Mouse (Mus musculus): ENCODE measurements around the gene Itga8.
A peak's percentile ranks its signal among the peaks of the same experiment; 100 is the strongest.

Gene Itga8

GRCm38 (mm10) chr2:12198214-12198613 lies 103.5 kb downstream of the Itga8 start:
- DNase-seq (ENCODE audit: low spot score), result no peak

GRCm38 (mm10) chr2:12197711-12198110 lies 104.0 kb downstream of the Itga8 start:
- no peak for DNase-seq (ENCODE audit: low spot score)

GRCm38 (mm10) chr2:12189026-12189425 lies 112.7 kb downstream of the Itga8 start:
- peak; percentile 48 for DNase-seq (ENCODE audit: low spot score)

GRCm38 (mm10) chr2:12187646-12188045 lies 114.1 kb downstream of the Itga8 start:
- DNase-seq (ENCODE audit: low spot score), result no peak

GRCm38 (mm10) chr2:12182402-12182948 lies 119.2 kb downstream of the Itga8 start:
- DNase-seq (ENCODE audit: low spot score), result peak; percentile 44

GRCm38 (mm10) chr2:12180635-12181034 lies 121.1 kb downstream of the Itga8 start:
- DNase-seq (ENCODE audit: low spot score), result no peak

GRCm38 (mm10) chr2:12174722-12175427 lies 126.8 kb downstream of the Itga8 start:
- DNase-seq (ENCODE audit: low spot score), result no peak

- no peak for DNase-seq (ENCODE audit: low spot score)
These were observed 131.5 kb downstream of the Itga8 start for GRCm38 (mm10) chr2:12170221-12170620.

GRCm38 (mm10) chr2:12160486-12160885 lies 141.2 kb downstream of the Itga8 start:
- DNase-seq (ENCODE audit: low spot score), result peak; percentile 50

GRCm38 (mm10) chr2:12157001-12157400 lies 144.7 kb downstream of the Itga8 start:
- no peak for DNase-seq (ENCODE audit: low spot score)

GRCm38 (mm10) chr2:12156401-12156800 lies 145.3 kb downstream of the Itga8 start:
- DNase-seq (ENCODE audit: low spot score), result peak; percentile 77

- no peak for DNase-seq (ENCODE audit: low spot score)
These were observed 147.0 kb downstream of the Itga8 start for GRCm38 (mm10) chr2:12154676-12155075.

- DNase-seq (ENCODE audit: low spot score), result no peak
These were observed 148.2 kb downstream of the Itga8 start for GRCm38 (mm10) chr2:12153551-12153950.

GRCm38 (mm10) chr2:12147902-12148301 lies 153.8 kb downstream of the Itga8 start:
- DNase-seq (ENCODE audit: low spot score), result no peak

GRCm38 (mm10) chr2:12146612-12147011 lies 155.1 kb downstream of the Itga8 start:
- no peak for DNase-seq (ENCODE audit: low spot score)

- no peak for DNase-seq (ENCODE audit: low spot score)
These were observed 162.9 kb downstream of the Itga8 start for GRCm38 (mm10) chr2:12138765-12139368.

GRCm38 (mm10) chr2:12126580-12126979 lies 175.1 kb downstream of the Itga8 start:
- no peak for DNase-seq (ENCODE audit: low spot score)

GRCm38 (mm10) chr2:12115479-12115878 lies 186.2 kb downstream of the Itga8 start:
- DNase-seq (ENCODE audit: low spot score), result no peak

- no peak for DNase-seq (ENCODE audit: low spot score)
These were observed 192.4 kb downstream of the Itga8 start for GRCm38 (mm10) chr2:12109306-12109705.

GRCm38 (mm10) chr2:12108306-12108705 lies 193.4 kb downstream of the Itga8 start:
- DNase-seq (ENCODE audit: low spot score), result no peak

- DNase-seq (ENCODE audit: low spot score), result no peak
These were observed 194.5 kb downstream of the Itga8 start for GRCm38 (mm10) chr2:12107265-12107664.

GRCm38 (mm10) chr2:12103183-12103582 lies 198.5 kb downstream of the Itga8 start:
- no peak for DNase-seq (ENCODE audit: low spot score)

- peak; percentile 35 for DNase-seq (ENCODE audit: low spot score)
These were observed 209.3 kb downstream of the Itga8 start for GRCm38 (mm10) chr2:12092203-12092984.

All from embryo, embryonic 10 days (tissue).